Mouse (Mus musculus) T-helper 17 cell (primary cell): Measurements from ENCODE around the gene Osbpl8.
"Not testable (repeated sequence)": the region's sequence is repeated elsewhere in the genome, so short reads cannot be mapped to it uniquely, and the experiment has no call there.

Experiments used
- in situ Hi-C, 2 experiments: fragments of 300-600 bp; cut with MboI, MseI; formaldehyde crosslinking; loops; 1 replicate in 1 of 2; 2 replicates in 1 of 2; pipeline ENCODE4 v1.15.1; 2025; ENCODE audit warnings: high pct_unique_total_duplicates in 2 of 2

Osbpl8 gene

GRCm38 (mm10) chr10:111164304-111165218 is at the start of gene Osbpl8:
TSS of gene Osbpl8 (plus strand) at chr10:111164752.
- in situ Hi-C loops, result no loop called here

GRCm38 (mm10) chr10:111117198-111117845 is 47.2 kb upstream of the Osbpl8 start:
- in situ Hi-C loops, result no loop called here

- in situ Hi-C loops, result no loop called here
Measured at GRCm38 (mm10) chr10:111118292-111118691, 46.3 kb upstream of the Osbpl8 start.

GRCm38 (mm10) chr10:111118991-111119650 is 45.4 kb upstream of the Osbpl8 start:
- in situ Hi-C loops, result no loop called here

GRCm38 (mm10) chr10:111119756-111120155 is 44.8 kb upstream of the Osbpl8 start:
- in situ Hi-C loops, result no loop called here

- in situ Hi-C loops, result no loop called here
Measured at GRCm38 (mm10) chr10:111122864-111123398, 41.6 kb upstream of the Osbpl8 start.

GRCm38 (mm10) chr10:111124175-111124574 is 40.4 kb upstream of the Osbpl8 start:
- in situ Hi-C loops, result no loop called here

- in situ Hi-C loops, result no loop called here
Measured at GRCm38 (mm10) chr10:111124767-111125315, 39.7 kb upstream of the Osbpl8 start.

- in situ Hi-C loops, result no loop called here
Measured at GRCm38 (mm10) chr10:111127388-111127787, 37.2 kb upstream of the Osbpl8 start.

- in situ Hi-C loops, result no loop called here
Measured at GRCm38 (mm10) chr10:111128493-111128892, 36.1 kb upstream of the Osbpl8 start.

- in situ Hi-C loops, result no loop called here
Measured at GRCm38 (mm10) chr10:111129867-111130620, 34.5 kb upstream of the Osbpl8 start.

GRCm38 (mm10) chr10:111130872-111131271 is 33.7 kb upstream of the Osbpl8 start:
- in situ Hi-C loops, result no loop called here

- in situ Hi-C loops, result no loop called here
Measured at GRCm38 (mm10) chr10:111133271-111133670, 31.3 kb upstream of the Osbpl8 start.

GRCm38 (mm10) chr10:111133936-111134335 is 30.6 kb upstream of the Osbpl8 start:
- in situ Hi-C loops, result no loop called here

GRCm38 (mm10) chr10:111134412-111134957 is 30.1 kb upstream of the Osbpl8 start:
- in situ Hi-C loops, result no loop called here

- in situ Hi-C loops, result not testable (repeated sequence)
Measured at GRCm38 (mm10) chr10:111136306-111136705, 28.2 kb upstream of the Osbpl8 start.

GRCm38 (mm10) chr10:111137905-111138304 is 26.6 kb upstream of the Osbpl8 start:
- in situ Hi-C loops, result no loop called here

GRCm38 (mm10) chr10:111139170-111139569 is 25.4 kb upstream of the Osbpl8 start:
- in situ Hi-C loops, result no loop called here

GRCm38 (mm10) chr10:111139881-111140280 is 24.7 kb upstream of the Osbpl8 start:
- in situ Hi-C loops, result no loop called here

GRCm38 (mm10) chr10:111144371-111144959 is 20.1 kb upstream of the Osbpl8 start:
- in situ Hi-C loops, result no loop called here
